Mouse (Mus musculus) myocyte (in vitro differentiated cells): ENCODE data around the gene Neurl1a.

Experiments used
- E2F4 ChIP-seq: IDR thresholded peaks from one replicate; pipeline ENCODE4 v1.6.1; 2011; ENCODE audit warnings: mild to moderate bottlenecking, control low read depth, moderate library complexity; ENCODE audit not compliant: insufficient read depth
- POLR2A ChIP-seq: IDR thresholded peaks from one replicate; pipeline ENCODE4 v1.6.1; 2011; ENCODE audit warnings: low read depth, mild to moderate bottlenecking, control low read depth, moderate library complexity; ENCODE audit not compliant: insufficient read length
- POLR2AphosphoS2 ChIP-seq: IDR thresholded peaks from one replicate; pipeline ENCODE4 v1.6.1; 2011; ENCODE audit warnings: low read depth, control low read depth; ENCODE audit not compliant: insufficient read length
- TCF12 ChIP-seq: IDR thresholded peaks from one replicate; pipeline ENCODE4 v1.6.1; 2011; ENCODE audit warnings: mild to moderate bottlenecking, control low read depth; ENCODE audit not compliant: poor library complexity, insufficient read depth, severe bottlenecking
- USF1 ChIP-seq: IDR thresholded peaks from one replicate; pipeline ENCODE4 v1.6.1; 2011; ENCODE audit warnings: low read depth, mild to moderate bottlenecking, control low read depth, moderate library complexity

- TF ChIP-seq POLR2A (peak; percentile 49), E2F4 (no peak), USF1 (no peak), POLR2AphosphoS2 (no peak), TCF12 (peak; percentile 16)
Observed at GRCm38 (mm10) chr19:47219622-47220021, 41.0 kb downstream of the Neurl1a start.
